Mouse (Mus musculus) 3T3-L1 (cell line): ENCODE measurements around the gene Tbp.

Source experiments
- DNase-seq: peaks from one replicate; pipeline ENCODE4 v3.0.0-alpha.2; 2015; ENCODE audit warnings: low read depth, low spot score

Gene Tbp

DNA sequence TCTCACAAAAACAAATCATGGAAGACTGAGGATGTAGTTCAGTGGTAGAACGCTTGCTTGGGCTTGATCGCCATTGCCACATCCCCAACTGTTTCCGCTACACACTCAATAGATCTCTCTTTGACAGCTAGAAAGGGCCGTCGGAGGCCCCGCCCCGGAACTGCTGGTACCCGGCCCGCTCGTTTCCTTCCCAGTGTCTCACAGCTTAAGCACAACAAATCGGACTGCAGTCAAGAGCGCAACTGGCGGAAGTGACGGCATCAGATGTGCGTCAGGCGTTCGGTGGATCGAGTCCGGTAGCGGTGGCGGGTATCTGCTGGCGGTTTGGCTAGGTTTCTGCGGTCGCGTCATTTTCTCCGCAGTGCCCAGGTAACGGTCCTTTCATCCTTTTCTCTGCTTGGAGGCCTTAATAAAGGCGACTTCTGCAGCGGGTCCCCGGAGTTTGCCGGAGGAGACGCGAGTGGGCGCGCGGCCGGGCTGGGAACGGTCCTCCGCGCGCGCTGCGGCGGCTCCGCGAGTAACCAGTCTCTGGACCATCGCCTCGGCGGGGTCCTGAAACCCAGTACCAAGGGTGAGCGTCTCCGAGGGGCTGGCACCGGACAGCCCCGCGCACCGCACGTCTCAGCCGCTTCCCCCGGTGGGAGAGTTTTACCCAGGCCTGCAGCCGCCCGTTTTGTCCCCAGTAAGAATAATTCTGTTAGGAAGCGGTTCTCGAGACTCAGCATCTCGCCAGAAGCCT is at the start of gene Tbp, which contains the start of gene Psmb1:
Tbp (plus strand) TSS at position 233 of the 739 bp plus-strand sequence.
Psmb1 (minus strand) TSS at position 96 of the 739 bp plus-strand sequence.
- peak; percentile 99 for DNase-seq

DNA sequence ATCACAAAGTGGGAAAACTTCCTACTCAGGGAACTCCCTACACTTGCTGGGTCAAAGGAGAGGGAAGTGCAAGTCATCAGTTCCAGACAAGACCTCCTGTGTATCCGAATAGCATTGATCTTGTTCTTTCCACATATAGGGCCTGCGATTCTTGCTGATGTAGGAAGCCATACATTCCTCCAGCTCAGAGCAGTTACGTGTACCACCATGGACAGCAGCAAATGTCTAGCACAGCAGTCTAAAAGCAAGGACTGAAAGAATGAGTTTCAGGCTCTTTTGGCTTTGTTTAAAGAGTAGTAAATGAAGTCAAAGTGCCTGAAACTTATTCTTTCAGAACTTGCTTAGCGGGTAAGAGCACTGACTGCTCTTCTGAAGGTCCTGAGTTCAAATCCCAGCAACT is 44.5 kb upstream of the Tbp start:
- DNase-seq = peak; percentile 13

DNA sequence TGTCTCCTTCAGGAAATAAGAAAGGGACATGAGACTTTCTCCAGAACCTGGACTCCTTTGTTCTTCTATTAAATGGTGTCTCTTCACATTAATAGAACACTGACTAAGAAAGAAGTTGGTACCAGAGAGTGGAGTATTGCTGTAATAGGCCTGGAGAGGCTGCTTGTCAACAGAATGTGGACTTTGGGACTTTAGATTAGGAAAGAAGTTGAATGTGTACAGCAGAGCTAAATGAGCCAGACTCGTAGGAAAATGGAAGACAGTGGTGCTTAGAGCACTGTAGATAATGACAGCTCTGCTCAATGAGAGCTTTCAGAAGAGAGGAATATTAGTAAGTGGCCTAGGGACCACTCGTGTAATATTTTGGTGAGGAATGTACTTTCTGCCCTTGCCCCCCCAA is 43.1 kb upstream of the Tbp start:
- DNase-seq = no peak

DNA sequence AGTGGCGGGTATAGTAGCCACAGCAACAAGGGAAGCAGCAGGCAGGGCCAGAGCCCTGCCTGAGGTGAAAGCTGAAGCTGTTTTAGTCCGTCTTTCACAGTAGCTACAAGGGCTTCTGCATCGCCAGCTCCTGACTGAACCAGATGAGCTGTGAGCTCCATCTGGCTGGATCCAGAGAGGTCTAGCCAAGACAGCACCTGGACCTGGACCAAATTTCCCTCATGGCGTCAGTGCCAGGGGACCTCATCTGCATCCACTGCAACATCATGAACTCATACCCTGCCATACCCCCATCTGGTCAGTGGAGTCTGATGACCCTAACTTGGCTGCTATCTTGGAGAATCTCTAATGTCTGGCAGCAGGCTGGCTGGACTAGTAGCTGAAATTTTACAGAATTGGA is 39.9 kb upstream of the Tbp start:
- no peak for DNase-seq

DNA sequence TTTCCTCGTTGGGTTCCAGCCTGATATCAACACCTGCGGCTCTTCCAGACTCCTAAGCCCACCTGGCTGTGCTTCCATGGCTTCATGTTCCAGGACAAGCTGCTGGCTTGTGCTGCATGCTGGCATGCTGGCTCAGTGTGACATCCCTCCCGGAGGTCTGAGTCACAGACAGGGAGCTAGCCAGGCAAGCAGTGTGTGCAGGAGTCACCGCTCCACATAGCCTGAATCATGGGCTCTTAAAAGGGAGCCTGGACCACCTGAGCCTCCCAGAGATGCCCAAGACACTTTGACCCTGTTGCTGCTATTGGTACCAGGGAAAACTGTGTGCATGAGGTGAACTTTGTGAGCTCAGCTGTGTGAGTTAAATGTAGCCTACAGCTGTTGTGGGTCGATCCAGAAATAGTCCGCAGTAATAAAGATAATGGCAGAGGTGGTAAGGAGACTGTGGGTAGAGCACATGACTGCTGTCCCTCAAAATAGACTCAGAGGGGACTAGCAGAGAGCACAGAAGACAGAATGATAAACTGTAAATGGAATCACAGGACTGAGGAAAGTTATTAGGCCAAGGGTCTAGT is 37.7 kb upstream of the Tbp start:
- no peak for DNase-seq

DNA sequence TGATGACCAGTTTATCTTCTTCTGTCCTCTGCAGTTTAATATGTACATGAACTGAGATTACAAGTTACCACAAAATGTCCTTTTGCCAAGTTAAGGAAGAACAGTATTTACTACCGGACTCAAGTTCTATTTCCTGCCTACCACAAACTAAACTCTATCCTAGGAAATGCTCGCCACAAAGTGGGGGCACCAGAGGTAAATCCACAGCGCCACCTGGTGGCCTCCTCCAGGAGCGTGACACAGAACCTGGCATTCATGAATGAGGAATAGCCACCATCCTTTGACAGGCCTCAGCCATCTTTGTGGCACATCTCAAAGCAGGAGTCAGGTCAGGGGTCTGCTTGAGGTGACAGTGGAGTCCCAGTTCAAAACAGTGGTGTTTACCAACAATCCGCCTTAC is 32.0 kb upstream of the Tbp start:
- peak; percentile 89 for DNase-seq

DNA sequence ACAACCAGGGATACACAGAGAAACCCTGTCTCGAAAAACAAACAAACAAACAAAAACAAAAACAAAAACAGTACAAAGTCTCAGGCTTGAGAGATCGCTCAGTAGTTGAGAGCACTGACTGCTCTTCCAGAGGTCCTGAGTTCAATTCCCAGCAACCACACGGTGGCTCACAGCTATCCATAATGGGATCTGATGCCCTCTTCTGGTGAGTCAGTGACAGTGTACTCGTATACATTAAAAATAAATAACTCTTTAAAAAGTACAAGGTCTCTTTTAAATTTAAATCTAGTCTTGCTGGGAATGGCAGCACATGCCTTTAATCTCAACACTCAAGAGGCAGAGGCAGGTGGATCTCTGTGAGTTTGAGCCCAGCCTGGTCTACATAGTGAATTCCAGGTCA is 27.0 kb upstream of the Tbp start:
- DNase-seq = peak; percentile 40

DNA sequence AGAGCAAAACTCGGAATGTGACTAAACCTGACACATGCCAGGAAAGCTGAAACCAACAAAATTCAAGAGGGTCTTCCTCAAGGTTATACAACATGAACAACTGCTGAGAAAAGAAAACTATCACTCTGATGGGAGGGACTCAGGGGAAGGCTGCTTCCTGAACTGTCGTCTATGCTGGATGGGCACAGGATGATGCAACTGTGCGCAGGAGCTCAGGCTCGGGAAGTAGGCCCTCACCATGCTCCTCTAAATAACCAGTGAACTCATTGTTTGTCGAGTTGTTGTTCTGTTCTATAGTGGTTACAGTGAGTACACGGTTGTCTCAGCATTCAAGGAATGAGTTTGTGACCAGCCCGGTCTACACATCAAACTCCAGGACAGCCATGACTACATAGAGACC is 9.1 kb upstream of the Tbp start:
- no peak for DNase-seq

DNA sequence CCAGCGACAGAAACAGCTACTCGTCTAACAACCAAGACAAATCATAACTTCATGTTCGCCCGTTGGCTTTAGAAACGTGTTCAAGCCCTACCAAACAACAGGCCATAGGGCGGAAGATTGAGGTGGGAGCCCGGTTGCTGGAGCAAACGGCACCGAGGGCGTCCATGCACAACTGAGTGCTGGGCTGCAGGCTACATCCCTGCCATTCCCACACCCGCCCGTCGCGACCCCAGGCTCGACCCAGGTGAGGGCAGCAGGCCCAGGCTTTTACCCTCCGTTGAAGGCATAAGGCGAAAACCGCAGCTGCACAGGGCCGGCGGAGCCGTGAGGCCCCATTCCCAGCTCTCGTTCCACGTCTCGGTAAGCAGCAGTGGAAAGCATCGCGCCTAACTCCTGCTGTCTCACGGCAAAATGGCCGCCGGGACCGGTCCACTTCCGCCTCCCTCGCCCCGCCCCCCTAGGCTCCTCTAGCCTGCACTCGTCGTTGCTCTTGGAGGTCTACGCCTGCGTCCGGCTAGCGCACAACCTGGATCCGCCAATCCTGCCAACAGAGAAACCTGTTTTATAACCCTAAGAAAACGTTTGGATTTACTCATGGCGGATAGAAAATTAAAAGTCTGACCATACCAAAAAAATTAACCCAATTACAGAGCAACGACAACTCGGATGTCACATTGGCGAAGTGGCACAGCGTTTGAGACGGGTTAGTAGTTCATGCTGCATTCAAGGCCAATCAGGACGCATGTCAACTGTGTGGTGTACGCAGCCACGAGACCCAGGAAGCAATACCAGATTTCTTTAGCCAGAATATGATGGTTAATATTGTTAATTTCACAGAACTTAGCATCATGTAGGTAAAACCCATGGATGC is 1.6 kb upstream of the Tbp start:
- peak; percentile 96 for DNase-seq

DNA sequence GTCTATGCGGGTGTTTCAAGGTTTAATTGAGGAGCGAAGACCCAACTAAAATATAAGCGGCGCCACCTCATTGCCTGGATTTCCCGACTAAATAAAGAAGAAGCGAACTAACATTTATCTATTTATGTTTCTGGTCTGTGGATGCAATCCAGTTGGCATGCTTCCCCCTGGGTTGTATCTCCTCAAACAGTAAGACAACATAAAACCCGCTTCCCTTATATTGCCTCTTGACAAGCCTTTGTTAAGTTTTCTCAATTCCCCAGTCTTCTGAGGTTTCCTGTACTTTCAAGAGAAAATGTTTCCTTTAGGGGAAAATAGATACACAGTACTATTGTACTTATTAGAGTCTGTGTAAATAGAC is 955 bp upstream of the Tbp start:
- peak; percentile 21 for DNase-seq

DNA sequence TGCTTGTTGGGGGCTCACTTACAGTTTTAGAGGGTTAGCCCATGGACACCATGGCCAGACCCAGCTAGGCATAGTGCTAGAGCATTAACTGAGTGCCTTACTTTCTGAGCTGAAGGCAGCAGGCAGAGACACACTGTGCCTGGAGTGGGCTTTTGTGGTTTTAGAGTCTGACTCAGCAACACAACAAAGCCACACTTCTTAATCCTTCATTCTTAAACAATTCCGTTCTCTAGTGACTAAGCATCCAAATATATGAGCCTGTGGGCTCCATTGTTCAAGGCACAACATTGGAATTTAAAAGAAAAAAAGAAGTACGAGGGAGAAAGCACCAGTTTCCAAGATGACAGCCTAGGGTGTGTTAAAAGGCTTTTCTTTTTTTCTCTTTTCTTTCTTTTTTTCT is 11.0 kb downstream of the Tbp start:
- DNase-seq = peak; percentile 94

DNA sequence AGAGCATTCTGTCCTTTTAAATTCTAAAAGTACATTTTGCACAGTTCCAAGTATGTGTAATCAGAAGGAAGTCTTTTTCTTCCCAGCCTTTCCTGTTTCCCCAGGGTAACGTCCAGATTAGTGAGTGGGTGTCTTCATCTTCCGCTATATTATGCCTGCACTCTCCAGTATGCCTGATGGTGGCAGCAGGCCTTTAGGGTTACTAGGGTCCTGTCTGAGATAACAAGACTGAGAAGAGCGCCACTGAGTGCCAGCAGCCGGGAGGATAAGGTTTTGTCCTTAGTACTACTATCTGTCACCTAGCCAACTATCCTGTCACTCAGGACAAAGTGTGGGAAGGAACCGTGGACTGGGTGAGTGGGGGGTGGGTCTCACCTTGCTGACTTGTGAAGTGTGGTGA is 18.1 kb downstream of the Tbp start:
- no peak for DNase-seq

DNA sequence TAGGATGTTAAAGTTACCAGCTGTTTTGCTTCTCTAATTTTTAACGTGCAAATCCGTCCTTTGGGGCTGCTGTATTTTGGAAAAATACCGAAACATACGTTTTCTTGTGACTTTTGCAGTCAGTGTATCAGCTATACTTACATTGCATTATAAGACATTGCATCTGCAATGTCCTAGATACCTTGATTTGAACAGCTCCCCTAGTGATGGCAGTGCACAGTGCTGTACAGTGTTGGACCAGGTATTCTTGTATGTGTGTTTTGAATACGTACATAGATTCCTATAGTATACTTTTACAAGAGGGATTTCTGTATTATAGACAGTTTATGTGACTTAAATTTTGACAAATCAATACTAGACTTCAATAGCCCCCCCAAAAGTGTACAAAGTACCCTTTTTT is 18.5 kb downstream of the Tbp start:
- no peak for DNase-seq

DNA sequence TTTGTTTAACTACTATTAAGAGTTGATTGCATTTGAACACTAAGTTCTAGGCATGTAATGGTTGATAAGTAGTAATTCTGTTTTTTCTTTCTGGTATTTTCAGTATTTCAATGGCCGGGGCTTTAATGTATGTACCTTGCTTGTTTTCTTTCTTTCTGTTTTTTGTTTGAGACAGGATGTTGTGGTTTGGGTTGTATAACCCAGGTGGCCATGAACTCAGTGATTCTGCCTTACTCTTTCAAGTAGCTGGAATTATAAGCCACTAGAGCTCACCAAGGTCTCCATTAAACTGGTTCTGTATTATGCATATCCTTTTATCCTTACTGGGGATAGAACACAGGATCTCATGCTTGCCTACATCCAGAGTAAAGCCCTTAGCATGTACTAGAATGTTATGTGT is 19.1 kb downstream of the Tbp start:
- DNase-seq = no peak

DNA sequence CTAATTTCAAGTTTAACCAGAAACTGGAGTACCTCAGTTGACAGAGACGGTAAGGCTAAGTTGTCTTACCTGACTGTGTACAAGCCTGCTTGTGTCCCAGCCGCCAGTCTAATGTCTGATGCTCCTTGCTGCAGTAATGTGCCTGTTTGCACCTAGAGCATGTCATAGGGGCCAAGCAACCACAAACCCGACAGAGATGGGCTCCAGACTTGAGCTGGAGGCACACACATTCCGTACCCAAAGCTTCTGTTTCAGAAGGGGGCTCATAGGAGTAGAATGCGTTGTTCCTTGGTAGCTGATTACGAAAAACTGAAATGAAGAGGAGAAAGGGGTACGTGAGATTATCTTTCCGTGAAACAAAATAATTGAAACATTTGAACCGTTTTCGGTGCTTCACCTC is 26.6 kb downstream of the Tbp start:
- DNase-seq = peak; percentile 31

DNA sequence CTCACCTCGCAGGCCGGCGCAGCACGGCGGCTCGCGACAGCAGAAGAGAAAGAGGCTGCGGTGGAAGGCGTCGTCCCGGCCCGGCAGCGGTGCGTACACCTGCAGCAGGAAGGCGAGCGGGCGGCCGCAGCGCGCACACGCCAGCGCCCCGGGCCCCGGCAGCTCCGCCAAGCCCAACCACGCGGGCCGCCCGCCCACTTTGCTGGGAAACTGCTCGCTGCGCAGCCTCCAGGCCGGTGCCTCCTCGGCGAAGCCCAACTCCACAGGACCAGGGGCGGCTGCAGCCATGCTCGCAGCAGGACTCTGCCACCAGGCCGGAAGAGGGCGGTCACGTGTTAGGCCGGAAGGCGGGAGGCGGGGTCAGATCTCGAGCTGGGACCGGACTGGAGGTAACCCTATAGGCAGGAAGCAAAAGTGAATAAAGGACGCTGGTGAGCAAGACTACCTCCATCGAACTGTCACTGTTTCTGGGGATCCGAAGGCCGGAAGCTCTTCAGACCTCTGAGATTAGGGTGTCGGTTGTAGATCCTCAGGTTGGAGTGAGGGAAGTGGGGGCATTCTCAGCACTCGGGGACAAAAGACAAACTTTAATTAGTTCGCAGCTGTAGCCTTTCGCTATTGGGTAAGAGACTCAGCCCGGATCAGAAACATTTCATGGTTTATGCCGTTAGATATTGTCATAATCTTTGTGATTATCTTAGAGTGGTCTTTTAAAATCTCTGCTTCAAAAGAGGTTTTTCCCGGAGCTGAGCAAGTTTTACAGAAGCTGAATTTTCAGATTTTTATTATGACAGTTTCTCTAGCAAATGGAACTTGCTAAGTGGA is 27.5 kb downstream of the Tbp start, which contains the start of gene Pdcd2:
Pdcd2 (minus strand) TSS at position 316 of the 825 bp plus-strand sequence.
- DNase-seq = peak; percentile 98

DNA sequence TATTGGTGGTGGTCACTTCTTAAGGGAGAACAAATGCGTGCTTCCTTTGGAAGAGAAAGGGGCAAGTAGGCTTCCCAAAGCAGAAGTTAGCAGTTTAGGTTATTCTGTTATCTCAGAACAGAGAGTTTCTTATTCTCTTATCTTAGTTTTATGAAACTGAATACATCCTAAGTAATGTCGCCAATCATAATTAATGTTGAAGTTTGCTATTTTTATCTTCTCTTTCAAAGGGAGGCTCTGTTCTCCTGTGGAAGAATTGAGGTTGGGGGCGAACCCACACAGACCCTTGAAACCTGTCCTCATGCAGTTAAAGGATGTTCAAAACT is 28.1 kb downstream of the Tbp start:
- DNase-seq = no peak

DNA sequence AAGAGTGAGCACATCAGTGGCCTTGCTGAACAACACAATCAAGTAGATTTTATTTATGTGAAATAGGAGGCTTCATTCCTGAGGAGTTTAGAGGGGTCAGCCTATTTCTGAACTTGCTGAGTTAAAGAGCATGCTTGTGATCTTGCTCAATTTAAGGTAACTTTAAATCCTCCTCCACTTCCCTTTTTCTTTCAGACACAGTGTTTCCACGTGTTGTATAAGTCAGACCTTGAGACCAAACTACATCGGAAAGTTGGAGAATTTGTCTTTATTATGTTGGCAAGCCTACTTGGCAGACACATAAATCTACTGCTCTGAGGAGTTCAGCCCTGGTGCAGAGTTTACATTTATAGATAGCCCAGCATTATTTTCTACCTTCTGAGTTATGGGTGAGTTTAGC is 29.2 kb downstream of the Tbp start:
- no peak for DNase-seq

DNA sequence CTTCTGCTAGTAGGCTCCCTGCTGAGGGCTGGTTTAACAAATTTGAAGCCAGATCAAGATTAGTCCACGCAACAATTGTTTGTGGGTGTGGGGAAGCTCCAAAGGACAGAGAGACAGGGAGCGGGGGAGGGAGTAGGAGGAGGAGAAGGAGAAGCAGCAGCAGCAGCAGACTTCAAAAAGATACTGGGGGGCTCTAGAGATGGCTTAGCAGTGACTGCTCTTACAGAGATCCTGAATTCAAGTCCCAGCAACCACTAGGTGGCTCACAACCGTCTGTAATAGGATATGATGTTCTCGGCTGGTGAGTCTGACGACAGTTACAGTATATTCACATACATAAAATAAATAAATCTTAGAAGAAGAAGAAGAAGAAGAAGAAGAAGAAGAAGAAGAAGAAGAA is 30.5 kb downstream of the Tbp start:
- DNase-seq = peak; percentile 69

DNA sequence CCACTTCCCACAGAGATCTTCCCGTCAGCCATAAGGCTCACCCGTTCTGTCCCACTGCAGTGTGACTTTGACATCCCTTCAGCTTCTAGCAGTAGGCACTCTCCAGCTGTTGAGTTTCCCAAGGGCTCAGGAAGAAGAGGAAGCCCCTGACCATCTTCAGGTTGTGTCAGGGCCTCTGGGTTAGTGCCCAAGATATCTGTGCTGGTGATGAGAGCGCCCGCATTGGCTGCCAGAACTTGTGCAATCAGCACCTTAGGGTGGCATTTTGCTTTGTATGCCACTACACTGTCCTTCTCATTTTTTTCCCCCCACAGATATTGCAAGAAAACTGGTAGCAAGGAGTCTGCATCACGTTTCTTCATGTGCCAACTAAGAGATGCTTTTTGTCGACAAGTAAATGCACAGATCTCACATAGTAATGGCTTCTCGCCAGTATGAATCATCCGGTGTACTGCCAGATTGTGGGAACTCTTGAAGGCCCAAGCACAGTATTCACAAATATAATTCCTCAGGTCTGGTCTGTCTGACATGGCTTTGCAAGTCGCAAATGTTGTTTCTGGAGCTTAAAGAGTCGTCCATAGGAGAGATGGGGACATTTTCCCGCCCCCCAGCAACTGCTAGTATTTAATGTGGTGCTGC is 35.6 kb downstream of the Tbp start:
- peak; percentile 82 for DNase-seq

DNA sequence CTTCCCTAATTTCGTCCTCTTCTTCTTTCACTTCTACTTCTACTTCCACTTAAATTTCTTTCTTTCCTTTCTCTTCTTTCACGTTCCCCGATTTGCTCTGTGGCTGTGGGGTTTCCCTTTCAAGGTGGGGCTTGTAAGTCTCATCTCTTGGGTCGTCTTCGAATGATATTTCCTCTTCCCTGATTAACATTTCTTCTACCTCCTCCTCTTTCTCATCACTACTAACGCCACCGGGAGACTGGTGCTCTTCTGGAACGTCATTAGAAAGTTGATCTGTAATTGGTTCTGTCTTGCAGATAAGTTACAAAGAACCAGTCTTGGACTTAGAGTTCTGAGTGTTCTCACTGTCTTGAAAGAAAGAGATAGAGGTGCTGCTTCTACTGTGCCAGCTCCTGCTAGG is 36.3 kb downstream of the Tbp start:
- no peak for DNase-seq
